Mouse (Mus musculus): ENCODE data around the gene Prr15.

- TF ChIP-seq POLR2A (IDR thresholded peaks at IDR 0.05; ENCODE audit: low read depth, low read length): no peak
- no peak for TF ChIP-seq CTCF (IDR thresholded peaks at IDR 0.05; ENCODE audit: borderline replicate concordance, insufficient read depth, low read length)
Measured at GRCm38 (mm10) chr6:54341133-54341532, 15.5 kb downstream of the Prr15 start.

Measured in embryonic fibroblast, embryonic 13.5 days (primary cell).